Mouse (Mus musculus) right cerebral cortex, postnatal 36 days (tissue): ENCODE results near the gene B3galt1.

Experiments
- DNase-seq, 2 experiments: peaks; one replicate each; pipeline ENCODE4 v3.0.0; 2022; ENCODE audit warnings: low spot score in 2 of 2, mixed read lengths in 1 of 2

Gene B3galt1

DNA sequence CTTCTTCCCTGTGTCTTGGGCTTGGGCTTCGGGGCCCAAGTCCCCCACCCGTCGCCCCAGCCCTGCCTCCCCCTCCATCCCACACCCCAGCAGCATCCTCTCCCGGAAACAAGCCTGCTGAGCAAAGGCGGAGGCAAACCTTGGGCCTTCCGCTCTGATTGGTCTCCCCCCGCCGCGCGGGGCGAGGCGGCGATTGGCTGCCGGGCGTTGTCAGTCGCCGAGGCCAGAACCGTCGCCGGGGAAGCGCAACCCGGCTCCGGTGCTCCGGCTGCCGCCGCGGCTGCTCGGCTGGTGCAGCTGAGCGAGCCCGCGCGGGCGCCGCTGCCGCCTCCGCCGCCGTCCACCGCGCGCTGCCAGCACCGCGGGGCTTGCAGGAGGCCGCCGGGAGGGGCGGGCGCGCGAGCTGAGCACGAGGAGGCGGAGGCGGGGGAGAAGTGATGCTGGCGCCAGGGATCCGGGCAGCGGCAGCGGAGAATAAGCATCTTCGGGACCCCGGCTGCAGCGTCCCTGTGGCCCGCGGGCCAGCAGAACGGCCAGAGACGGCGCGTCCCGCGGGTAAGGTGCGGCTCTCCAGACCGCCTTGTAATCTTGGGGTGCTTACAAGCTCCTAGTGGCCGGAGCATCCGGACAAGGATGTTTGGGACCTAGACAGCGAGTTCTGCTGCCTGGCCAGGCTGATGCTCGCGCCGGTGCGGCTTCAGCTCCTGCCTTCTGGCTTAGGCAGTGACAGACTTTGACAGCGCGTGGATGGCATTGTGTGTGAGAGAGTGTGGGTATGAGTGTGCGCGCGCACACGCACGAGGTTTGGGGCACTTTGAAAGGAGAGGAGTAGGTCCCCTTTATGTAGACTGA lies at the start of gene B3galt1:
Gene B3galt1, plus strand, starts transcription at position 392 of the 852 bp plus-strand sequence.
- DNase-seq: peak; percentile 88

DNA sequence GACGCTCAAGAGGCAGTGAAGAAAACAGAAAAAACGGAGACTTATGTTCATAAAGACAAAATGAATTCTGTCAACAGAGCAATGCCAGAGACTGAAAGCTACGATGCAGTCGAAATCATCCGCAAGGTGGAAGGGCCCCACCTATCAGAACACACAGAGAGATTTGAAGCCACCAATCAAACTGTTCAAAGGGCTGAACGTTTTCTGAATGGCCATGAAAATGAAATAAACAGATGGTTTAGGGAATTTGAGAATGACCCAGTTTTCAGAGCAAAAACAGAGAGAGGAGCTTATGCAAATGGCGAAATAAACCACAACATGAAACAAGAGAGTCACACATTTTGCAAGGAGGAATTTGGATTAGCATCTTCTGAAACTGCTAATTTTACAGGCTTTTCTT lies 49.3 kb upstream of the B3galt1 start:
- DNase-seq: peak; percentile 3 to 50

DNA sequence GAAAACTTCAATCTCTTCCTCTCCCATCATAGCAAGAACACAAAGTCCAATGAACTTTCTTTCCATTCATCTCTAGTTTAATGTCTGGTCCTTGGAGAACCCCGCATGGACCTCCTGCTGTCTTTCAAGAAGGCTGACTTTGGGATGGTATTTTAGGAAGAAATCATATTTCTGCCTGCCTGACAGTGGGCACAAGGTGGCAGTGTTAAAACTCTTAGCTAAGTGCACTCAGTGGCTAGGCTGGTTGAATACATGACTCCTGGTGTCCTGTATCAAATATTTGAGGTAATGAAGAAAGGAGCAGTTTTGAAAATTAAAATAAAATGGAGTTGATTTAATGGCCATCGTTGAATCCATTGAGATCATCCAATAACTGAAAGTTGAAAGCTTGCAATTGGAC lies 30.3 kb upstream of the B3galt1 start:
- DNase-seq: no peak

DNA sequence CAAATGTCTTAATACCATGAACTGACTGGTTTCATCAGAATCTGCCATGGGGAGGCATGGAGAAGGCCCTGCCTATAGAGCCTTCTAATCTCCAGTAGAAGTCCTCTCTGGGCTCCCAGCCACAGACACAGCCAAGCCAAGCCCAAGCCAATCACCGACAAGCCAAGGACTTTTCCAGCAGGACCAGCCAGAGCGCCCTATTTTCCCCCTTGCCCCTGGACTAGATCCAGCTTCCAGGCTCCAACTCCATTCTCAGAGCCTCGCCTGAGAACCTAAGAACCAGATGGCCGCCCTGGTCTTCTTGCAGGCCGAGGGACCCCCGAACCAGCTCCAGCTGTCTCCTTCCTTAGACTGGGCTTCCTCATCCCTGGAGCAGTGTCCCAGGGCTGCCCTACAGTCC lies 26.2 kb upstream of the B3galt1 start:
- DNase-seq: no peak

DNA sequence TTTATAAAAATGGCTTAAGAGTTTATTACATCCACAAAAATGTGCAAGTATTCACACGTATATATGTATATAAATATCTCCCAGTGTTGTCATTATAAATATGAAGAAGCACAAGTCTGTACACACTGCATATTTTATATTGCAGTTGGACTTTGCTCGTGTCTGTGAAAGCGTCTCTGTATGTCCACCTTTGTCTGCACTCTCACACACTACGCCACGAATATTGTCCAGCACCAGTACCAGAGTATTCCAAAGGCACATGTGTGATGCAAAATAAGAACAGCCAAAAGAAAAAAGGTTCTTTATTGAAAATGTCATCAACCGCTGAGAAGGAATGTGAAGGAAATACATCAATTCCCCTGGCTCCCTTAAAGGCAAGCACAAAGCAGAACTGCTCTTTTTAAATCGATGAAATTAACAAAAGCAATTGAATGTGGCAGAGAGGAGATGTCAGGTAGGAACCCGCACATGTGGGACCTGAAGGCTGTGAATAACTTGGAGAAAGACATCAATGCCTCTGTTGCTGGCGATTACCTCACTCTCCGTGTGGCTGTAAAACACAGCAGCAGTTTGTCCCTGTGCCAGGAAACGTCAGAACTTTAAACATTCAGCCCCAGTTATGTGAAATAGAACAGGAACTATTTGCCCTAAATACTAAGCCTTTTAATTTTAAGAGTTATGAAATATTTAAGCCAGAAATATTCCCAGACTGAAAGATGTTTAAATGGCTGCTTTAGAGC lies 23.5 kb upstream of the B3galt1 start:
- no peak for DNase-seq

DNA sequence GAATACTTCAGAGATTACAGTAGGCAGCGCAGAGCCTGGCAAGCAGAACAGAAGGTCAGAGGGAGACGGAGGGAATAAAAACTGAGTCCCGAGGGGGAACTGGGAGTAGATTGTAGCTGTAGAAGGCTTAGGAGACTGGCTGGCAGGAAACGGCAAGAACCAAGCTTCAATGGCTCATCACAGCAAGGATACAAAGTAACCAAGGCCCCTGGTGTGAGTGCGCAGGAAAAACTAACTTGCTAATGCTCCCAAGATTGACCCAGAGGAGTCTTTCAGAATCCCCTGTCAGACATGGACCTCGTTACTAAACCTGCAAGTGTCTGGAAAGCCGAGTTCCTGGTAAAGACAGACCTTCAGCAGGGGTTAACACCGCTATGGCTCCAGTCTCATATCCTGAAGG lies 21.2 kb upstream of the B3galt1 start:
- no peak for DNase-seq

DNA sequence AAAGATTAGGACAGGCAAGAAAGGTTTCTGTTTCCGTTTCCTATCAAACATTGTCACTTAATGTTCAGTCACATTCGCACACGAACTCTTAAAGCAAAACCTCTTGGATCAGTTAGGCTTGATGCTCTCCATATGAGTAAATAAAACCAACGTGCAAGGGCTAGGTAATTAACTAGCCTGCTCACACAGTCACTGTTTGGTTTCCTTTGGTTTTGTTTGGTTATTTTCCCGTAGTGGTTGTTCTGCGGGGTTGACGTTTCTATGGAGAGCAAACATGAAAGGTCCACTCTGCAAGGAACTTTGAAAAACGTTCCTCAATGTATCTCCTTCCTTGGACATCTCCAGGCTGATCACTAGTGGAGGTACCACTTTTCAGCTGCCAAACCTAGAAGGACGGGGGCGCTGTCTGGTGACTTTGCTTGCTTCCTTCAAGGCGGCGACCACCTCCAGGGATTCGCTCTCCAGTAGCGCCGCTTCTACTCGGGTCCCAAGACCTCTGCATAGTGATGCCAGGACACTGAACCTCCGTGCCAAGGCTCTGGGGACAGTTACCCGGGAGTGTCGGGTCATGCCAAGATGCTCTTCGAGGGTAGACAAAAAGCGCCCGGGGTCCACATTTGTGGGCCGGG lies 706 bp upstream of the B3galt1 start:
- DNase-seq: peak; percentile 49 to 60

DNA sequence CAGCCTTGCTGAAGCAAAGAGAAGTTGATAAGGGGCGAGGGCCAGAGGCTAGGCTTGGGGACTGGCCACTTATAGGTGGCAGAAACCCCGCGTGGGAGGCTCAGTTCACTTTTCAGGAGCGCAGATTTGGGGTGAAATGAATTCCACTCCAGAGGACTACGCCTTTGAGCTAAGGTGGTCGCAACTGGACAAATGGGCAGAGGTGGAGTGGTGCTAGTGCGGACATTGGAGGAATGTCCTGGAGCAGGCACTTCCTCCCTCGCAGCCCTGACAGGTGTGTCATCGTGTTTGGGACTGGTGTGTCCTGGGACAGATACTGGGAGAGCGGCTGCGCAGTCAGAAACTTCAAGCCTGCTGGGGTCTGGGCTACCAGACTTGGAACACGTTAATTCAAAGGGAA lies 895 bp downstream of the B3galt1 start:
- DNase-seq: no peak

DNA sequence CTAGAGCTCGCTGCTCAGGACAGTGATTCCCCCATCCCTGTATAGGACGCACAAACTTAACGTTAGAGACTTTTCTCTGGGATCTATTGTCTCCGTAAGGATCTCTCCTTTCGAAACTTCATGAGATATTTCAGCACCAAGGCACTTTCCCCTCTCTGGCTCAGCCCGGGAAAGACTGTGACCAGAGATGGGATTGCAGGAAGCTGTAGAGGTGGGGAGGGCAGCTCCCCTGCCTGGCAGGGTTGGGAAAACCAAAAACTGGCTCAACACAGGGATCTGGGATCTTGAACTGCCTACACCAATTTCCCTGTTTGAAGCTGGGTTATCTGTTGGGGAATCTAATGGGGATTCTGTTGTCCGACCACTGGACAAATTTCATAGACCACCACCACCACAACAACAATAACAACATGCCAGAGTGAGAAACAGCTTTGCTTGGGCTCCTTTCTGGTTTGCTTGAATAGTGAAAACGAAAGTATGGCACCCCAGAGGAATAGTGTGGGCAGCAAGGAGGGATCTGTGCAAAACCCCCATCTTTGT lies 1.5 kb downstream of the B3galt1 start:
- DNase-seq: no peak

DNA sequence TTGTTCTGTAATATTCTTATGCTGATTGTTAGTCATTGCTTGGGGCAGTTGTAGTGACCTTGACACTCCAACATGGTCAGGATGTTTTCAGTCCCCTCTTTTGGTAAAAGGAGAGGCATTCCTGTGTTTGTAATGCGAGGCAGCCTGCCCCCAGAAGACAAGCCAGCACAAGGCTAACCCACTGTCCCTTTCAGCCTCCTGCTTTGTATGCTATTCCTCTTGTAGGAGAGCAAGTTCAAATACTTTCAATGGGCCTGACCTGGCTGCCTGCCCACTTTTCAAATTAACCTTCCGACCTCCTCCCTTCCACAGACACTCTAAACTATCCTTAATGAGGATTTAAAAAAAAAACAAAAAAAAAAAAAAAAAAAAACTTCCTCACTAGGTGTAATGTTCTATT lies 11.0 kb downstream of the B3galt1 start:
- DNase-seq: no peak

DNA sequence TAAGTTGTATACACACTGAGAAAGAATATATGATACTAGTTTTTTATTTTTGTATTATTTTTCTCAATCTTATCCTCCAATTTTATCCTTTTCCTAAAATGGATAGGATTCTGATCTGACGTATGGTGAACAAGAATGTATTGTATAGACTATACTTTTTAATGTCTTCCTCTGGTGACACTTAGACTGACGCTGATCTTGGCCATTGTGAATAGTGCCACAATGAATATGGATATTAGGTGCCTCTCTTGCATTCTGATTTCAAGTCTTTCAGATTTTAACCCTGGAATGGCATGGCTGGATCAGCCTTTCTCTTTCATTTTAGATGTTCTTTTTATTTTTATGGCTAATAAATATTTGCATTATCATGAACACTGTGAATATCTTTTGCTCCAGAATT lies 17.4 kb downstream of the B3galt1 start:
- no peak for DNase-seq

DNA sequence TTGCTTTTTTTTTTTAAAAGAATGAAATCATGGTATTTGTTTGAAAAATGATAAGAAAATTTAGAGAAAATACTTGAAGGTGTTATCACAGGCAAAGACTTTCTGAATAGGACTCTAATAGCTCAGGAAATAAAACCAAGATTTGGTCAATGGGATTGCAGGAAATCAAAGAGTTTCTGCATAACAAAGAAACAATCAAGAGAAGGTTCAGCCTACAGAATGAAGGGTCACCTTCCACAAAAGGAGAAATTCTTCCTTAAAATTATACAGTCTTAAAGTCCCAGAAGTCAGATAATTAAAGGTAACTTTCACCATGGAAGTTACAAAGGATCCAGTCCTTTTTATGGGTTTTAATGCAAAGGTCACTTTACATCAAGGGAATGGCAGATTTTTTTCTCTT lies 24.7 kb downstream of the B3galt1 start:
- DNase-seq: no peak

DNA sequence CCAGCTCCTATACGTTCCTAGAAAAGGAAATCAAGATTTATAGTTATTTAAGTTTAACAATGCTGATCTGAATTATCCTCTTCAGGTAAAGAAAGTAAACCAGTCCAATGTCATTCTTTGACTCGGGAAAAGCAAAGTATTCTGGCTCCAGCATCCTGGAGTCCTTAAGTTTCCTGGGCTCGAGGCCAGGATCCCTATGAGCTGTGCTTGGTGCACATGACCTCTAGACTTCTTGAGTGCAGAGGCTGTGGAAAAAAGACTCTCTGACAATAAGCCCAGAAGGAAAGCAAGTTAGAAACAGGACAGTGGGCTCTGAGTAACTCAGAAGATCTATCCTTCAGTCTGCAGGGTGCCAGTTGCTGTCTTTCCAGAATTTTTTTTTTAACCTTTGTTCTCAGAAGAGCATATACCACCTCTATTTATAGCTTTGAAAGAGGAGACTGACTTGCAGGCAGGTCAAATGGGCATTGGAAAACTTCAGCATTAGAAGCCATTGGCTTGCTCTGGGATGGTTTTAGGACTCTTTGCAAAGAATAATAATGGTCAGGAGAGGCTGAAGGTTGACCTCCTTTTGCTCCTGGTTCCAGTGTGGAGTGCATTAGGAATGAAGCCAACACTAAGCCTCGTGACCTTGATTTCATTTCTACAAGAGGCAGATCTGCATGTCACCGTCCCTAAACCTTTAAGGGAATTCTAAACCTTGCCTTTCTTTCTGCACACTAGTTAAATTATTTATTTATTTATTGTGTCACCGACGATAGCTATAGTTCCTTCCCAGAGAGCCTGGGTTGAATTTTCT lies 26.4 kb downstream of the B3galt1 start:
- no peak for DNase-seq

DNA sequence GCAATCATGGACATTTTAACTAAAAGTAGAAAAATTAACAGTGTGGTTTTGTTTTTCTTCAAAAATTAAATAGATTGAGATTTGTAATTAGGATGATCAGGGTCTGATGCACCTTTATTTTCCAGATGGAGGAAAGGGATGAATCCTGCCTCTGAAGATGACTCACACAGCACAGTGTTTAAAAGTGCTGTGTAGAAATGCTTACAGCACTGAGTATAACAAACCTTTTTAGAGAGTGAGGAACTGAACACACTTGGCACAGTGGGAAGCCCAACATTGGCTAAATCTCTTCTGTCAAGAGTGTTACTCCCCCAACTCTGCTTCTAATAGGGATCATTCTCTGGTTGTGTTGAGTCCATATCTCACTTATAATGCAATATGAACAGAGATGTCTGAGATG lies 57.2 kb downstream of the B3galt1 start:
- no peak for DNase-seq

DNA sequence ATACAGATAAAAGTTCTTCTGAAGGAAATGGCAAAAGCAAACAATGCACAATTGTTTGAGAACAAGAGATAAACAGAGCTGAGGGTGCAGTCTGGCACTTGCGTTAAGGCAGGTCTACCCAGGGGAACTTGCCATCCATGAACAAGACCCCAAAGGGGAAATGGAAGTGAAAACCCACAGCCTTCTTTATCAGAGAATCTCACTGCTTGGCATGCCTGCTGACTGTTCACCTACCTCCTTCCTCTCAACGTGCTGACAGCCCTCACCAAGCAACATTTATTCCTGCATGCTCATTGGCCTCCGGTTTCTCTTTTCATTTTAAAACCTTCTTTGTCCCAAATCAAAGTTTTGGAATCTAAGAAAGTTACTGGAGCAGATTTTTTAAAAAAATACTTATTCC lies 62.0 kb downstream of the B3galt1 start:
- DNase-seq: no peak

DNA sequence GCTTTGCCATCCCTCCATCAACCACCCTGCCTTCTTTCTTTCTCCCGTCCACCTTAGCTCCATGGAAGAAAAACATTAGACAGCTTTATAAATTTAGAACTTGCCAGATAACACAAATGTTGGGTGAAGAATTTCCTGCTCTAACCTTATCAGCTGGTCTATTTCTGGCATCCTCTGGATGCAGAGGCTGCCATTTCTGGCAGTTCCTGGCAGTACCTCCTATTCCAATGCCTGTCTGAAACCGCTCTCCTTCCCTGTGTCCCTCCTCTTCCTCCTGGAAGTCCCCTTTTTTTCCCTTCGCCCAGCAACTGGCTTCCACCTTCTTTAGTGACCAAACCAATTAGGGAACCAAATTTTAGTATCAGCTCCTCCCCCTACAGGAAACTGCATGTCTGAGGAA lies 62.6 kb downstream of the B3galt1 start:
- DNase-seq: no peak

DNA sequence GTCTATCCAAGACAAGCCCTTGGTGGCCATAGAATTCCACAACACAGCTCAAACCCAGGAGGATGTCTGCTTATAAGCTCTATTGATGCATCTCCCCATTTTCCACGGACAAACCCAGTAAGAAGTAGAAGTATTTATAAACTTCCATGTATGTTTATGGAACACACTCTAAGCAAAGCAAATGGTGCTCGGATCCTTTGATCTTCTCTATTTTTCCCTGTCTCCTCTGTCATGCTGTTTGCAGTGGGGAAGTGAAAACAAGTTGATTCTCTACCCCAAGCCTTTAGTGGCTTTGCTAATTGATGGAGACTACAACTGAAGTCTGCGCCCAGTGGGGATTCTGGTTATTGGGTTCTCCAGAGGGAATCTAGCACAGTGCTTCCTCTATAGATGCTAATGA lies 89.2 kb downstream of the B3galt1 start:
- no peak for DNase-seq

DNA sequence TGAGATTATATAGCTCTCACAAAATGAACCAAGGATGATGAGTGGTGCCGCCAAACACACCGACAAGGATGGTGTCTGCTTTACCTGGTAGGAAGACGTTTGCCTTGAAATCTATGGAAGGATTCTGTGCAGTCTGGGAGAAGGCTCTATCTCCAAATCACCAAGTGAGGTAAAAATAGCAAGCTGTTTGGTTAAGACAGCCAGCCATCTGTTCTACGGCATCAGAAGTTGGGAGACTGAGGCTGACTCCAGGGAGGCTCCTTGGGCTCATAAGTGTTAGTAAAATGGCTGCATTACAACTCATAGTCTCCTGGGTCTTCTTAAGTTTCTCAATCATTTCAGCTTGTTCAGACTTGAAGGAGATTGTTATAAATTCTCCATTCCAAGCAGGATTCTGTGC lies 91.7 kb downstream of the B3galt1 start:
- DNase-seq: peak in 1 of 2 experiments; percentile 2

DNA sequence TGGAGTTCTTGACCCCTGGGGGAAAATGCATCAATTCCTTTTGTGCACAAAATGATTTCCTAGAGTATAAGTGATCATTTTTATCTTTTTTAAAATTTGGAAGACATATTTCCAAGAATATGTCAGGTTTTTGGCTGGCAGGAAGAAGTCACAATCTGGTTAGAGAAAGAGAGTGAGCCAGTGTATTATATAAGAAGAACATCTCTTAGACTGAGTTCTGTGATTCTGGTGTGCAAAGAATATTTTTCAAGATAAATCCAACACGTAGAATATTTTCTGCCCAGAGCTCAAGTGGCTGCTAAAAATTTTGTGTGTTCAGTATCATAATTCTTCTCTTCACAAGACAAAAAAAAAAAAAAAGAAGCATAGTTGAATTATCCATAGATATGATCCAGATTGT lies 92.4 kb downstream of the B3galt1 start:
- DNase-seq: no peak

DNA sequence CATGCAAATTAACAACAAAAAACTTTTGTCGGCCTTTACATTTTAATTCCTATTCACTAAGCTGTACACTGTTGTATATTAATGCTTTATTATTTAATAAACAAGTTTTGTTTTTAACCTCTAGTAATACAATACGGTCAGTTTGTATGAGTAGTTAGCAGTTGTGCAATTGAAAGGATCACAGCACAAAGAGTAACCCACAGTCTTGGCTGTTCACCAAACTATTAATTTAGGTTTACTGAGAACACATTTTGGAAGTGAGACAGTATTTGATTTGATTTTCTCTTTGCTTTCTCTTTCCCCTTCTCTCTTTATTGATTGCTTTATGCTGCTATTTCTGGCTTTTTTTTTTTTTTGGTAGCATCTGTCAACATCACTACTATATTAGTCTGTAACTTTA lies 106.0 kb downstream of the B3galt1 start:
- no peak for DNase-seq

DNA sequence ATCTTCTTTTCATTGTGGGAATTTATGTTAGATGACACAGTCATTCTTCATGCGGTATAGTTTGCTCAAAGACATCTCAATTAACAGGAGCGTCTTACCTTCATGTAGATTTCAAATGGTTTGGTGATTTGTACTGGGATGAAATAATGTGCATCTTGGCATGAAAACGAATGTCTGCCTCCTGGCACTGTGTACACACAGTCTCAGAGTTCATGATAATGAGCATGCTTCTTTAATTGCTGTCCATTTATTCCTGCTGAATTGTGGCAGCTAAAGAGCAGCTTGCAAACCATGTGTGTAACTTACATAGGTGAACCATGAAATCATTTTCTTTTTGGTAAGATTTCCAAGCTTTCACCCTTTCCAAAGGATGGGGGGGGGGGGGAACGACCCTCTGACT lies 112.0 kb downstream of the B3galt1 start:
- DNase-seq: no peak

DNA sequence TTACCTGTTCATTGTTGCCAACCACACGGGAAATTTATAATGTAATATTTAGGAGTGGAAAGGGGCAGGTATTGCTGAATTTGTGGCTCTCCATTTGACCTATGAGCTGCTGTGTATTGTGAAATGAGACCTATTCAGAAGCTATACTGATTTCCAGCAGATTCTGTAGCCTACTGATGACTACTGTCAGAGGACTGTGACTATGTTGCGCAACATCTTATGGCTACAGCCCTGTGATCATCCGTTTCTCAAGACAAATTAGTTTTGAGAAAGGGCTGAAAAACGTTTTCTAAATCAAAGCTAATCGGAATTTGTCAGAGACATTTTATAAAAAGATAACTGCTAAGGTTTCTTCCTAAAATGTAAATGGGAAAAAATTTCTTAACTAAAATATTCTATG lies 158.6 kb downstream of the B3galt1 start:
- DNase-seq: no peak
